Mouse (Mus musculus): ENCODE results near the gene Ndufa8.

DNA sequence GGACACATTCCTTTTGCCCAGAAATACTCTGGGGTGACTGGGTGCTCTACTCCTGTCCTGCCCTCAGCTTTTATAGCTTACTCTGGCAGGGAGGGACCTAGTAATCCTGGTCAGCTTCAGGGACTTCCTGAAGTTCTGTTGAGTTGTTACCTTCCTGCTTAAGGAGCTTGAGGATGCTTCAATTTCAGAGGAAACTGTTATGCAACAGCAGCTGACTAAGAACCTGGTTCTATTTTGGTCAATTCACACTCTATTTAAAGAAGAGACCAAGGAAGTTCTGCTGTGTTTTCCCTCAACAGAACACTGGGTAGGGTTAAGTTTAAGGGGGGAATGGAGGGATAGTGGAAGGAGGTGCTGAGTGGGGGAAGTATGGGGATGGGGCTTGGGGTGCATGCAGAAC lies 50.0 kb downstream of the Ndufa8 start:
- TF ChIP-seq EP300 (IDR thresholded peaks at IDR 0.05; ENCODE audit: low read depth) = no peak
- TF ChIP-seq CTCF (IDR thresholded peaks at IDR 0.05; ENCODE audit: low read depth) = no peak
